Mouse (Mus musculus) cerebellum, adult 11-12 months (tissue): ENCODE data around the gene Mllt3.

Experiments
- DNase-seq: peaks from one replicate; pipeline ENCODE4 v3.0.0; 2022

The Mllt3 gene

DNA sequence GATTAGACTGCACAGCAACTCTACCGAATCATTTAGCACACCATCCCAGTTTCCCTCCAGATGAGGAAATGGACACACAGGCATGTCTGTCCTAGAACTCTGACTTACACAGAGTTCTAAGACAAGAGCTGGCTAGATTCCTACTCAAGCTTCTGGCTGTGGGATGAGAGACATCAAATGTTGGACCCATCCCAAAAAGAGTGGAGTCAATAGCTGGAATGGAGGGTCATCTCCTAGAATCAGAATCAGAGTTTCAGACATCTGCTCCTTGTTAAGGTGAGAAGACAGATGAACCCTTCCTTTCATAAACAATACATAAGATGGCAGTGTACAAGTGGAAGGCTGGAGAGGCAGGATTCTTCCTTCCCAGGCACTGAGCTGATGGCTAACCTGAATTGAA is 214.9 kb downstream of the Mllt3 start:
- DNase-seq = peak; percentile 33

DNA sequence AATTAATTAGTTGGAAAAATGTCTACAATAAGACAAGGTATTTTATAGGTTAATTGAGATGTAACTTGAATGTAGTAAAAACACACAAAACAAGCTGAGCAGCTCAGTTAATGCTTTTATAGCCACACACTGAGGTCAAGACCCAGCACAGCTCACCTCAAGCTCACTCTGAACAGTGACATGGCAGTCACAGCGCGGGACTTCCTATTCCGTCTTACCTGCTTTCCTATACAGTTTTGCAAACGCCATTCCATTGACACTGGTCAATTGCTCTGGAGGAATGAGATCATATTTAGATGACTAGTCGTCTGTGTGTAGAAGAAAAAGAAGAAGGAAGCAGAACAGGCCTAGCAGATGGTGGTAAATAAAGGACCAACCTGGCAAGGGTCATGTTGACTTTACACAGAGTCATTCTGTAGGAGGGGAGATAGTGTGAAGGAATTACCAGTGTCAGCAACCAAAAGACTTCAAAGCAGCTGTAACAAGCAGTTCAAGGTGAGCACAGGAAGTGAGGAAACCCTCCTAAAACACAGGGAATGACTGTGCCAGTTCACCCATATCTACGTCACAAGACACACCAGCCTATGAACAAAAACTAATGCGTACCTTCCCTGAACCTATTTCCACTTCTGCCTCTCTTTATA is 217.6 kb downstream of the Mllt3 start:
- DNase-seq = no peak

GRCm38 (mm10) chr4:87811899-87812298 is 221.3 kb downstream of the Mllt3 start:
- DNase-seq = no peak

- no peak for DNase-seq
These were observed 226.8 kb downstream of the Mllt3 start for GRCm38 (mm10) chr4:87806196-87806987.

DNA sequence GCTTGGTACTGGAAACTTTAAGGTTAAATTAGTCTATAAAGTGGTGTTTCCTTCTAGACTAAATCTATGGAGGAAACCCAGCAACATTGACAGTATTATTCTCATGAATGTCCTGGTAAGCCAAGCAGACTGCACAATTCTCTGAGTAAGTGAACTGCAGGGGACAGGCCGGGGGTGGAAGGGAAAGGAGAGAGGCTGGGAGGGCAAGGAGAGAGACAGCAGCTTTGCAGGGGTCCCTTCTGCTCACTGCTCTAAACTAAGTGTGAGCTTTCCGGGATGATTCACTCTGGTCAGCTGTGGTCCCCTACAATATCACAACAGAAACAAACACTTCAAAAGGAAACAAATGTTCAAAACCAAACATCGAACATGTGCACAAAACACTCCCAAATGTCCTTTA is 228.6 kb downstream of the Mllt3 start:
- DNase-seq = no peak

- DNase-seq = no peak
These were observed 229.9 kb downstream of the Mllt3 start for GRCm38 (mm10) chr4:87803313-87803712.

GRCm38 (mm10) chr4:87802140-87802539 is 231.0 kb downstream of the Mllt3 start:
- DNase-seq = no peak

DNA sequence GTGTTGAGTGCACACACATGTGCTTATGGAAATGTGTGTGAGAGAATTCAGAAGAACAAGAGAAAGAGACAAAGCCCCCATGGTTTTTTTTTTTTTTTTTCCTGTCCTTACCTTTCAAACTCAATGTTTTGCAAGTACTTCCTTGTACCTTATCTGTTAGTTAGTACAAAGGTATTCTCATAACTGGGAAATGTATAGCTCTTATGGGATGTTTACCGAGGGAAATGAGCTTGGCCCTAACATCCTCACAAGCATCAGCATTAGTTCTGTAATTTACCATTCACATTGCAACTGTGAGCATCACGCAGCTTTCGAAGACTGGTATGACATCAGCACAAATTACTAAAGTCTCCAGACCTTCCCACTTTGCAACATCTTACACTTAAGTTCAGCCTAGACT is 231.8 kb downstream of the Mllt3 start:
- no peak for DNase-seq

DNA sequence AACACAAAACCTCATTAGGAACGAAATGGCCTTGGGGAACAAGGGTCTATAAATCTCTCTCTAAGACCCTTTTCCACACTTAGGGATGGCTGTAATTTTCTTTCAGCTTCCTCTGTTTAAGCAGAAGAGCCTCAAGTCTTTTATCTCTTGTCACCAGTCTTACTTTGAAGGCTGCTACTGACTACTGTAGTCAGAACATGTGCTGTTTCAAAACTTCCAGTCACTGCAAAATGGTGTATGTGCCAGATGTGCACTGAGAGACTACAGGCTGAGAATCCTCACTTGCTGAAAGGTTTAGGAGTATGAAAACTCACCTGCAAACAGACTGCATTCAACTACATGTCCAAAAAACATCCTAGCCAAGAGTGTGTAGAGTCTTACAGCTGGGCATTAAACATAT is 232.9 kb downstream of the Mllt3 start:
- DNase-seq = no peak

DNA sequence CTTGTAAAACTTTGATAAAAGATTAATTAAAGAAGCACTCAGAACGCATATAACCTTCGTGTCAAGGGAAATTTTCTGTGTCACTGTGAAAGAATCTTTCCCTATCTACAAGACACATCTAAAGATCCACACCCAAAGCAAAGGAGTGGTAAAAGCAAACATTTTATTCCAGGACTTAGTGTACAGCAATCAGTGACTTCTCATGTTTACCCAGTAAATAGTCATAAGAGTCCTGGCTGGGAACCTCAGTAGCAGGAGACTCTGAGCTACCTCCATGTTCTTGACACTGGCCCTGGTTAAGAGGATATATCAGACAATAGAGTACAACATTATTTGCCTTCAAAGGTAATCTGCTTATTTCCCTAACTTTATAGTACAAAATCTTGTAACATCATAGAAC is 233.7 kb downstream of the Mllt3 start:
- no peak for DNase-seq

- no peak for DNase-seq
These were observed 237.9 kb downstream of the Mllt3 start for GRCm38 (mm10) chr4:87795261-87795660.

GRCm38 (mm10) chr4:87794216-87794615 is 238.9 kb downstream of the Mllt3 start:
- DNase-seq = no peak

DNA sequence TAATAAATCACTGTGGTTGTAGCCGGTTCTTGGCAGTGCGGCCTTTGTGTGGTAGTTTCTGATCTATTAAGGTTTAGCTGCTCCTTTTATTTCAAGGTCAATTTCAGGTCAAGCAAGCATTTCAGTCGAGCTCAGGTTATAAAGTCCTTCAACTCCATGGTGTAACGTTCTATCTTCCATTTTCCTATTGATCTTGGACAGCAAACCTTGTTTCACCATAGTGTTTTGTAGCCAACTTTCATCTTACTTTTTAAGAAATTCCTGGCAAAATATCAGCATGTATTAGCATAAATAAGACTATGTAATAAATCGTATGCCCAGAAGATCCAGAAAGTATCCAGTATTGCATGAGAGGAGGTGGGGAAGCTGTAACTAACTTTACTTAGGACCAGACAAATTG is 240.7 kb downstream of the Mllt3 start:
- no peak for DNase-seq

DNA sequence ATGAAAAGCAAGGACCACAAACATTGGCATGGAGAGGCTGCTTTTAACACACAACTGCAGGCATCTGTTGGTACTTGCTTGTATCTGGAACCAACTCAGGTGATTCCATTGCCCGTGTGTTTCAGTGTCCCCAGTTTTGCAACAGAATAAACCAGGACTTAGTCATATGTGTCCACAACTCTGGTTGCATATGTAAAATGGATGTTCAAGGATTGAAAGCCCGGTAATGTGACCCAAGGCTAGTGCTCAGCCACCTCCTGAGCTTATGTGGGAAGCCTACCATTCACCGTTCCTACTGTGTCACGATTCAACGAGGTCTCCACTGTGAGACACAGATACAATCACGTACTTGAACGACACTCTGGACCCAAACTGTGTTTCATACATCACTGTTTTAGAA is 243.7 kb downstream of the Mllt3 start:
- DNase-seq = no peak

DNA sequence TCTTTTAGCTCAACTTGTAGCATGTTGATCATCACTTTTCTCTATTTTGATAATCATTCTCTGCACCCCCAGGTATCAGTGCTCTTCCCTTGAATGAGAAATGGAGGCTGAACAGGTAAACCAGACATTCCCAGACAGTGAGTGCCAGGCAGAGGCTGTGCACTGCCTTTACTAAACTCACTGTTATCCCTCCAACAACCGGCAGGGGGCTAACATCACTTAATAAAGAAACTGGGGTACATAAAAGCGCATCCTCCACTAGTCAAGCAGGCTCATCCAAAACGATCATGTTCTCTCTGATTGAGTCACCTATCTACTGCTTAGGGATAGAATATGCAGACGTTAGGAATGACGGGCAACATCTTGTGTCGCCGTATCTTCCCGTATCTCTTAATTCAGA is 244.5 kb downstream of the Mllt3 start:
- DNase-seq = peak; percentile 31

GRCm38 (mm10) chr4:87785132-87786074 is 247.8 kb downstream of the Mllt3 start:
- DNase-seq = peak; percentile 77

GRCm38 (mm10) chr4:87783809-87784208 is 249.4 kb downstream of the Mllt3 start:
- DNase-seq = no peak

- peak; percentile 68 for DNase-seq
These were observed 251.2 kb downstream of the Mllt3 start for GRCm38 (mm10) chr4:87781971-87782370.

- DNase-seq = no peak
These were observed 257.4 kb downstream of the Mllt3 start for GRCm38 (mm10) chr4:87775721-87776120.

- no peak for DNase-seq
These were observed 258.6 kb downstream of the Mllt3 start for GRCm38 (mm10) chr4:87774515-87774914.

GRCm38 (mm10) chr4:87767711-87768561 is 265.2 kb downstream of the Mllt3 start:
- DNase-seq = no peak

DNA sequence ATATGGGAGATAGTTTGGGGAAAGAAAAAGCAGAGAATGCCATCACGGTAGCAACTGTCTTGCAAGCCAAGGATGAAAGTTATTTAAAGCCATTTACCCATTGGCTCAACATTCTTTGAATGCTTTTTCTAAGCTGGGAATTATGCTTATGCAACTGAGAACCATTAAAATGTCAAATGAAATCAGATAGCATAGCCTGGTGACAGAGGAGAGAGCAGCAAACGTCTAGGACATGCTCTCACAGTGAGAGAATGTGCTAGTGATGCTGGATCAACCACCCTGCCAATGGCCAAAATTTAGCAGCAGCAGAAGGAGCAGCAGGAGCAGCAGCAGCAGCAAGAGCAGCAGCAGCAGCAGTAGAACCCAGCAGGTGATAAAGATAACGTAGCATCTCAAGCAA is 267.4 kb downstream of the Mllt3 start:
- DNase-seq = no peak

GRCm38 (mm10) chr4:87761075-87761474 is 272.1 kb downstream of the Mllt3 start:
- DNase-seq = no peak
